Mouse (Mus musculus): ENCODE measurements around the gene Rab7. TPM values are rescaled to one million over a fixed set of nuclear protein-coding genes. Genes with fewer than 3 reads are reported as not detected.

The Rab7 gene
- polyA plus RNA-seq, 1 experiment from 2014 or later: 261 TPM

- Histone ChIP-seq H3K27me3 (ENCODE audit: insufficient read depth, low read length) (no peaks in the 10 kb centered on the region), H3K9ac (replicated peaks; ENCODE audit: low read length) (no peak overlapping the region), H3K4me2 (replicated peaks; ENCODE audit: low read depth, low read length) (no peak overlapping the region), H3K4me1 (ENCODE audit: insufficient read depth, low read length) (peaks cover 21% of the 10 kb centered on the region), H3K4me3 (ENCODE audit: low read length) (no peak overlapping the region), H3K9me3 (ENCODE audit: low read length) (no peaks in the 10 kb centered on the region), H3K27ac (ENCODE audit: low read length) (no peak overlapping the region), H3K36me3 (ENCODE audit: insufficient read depth, low read length) (peaks cover 13% of the 10 kb centered on the region)
- no peak for ATAC-seq (ENCODE audit: low FRiP score, low TSS enrichment)
- WGBS: 92% methylated on average over 4 of the region's 4 CpGs
These were observed 5.6 kb downstream of the Rab7 start for GRCm38 (mm10) chr6:88039426-88039825.

- H3K4me1 ChIP-seq (ENCODE audit: insufficient read depth, low read length): peaks cover 3% of the 10 kb centered on the region
- 77% methylated on average over 4 of the region's 4 CpGs for WGBS
- no peak overlapping the region for H3K4me3 ChIP-seq (ENCODE audit: low read length)
- no peaks in the 10 kb centered on the region for H3K27me3 ChIP-seq (ENCODE audit: insufficient read depth, low read length)
- ATAC-seq (ENCODE audit: low FRiP score, low TSS enrichment): no peak
- H3K27ac ChIP-seq (ENCODE audit: low read length): no peak overlapping the region
- H3K36me3 ChIP-seq (ENCODE audit: insufficient read depth, low read length): peaks cover 13% of the 10 kb centered on the region
- H3K9ac ChIP-seq (replicated peaks; ENCODE audit: low read length): no peak overlapping the region
- H3K4me2 ChIP-seq (replicated peaks; ENCODE audit: low read depth, low read length): no peak overlapping the region
- no peaks in the 10 kb centered on the region for H3K9me3 ChIP-seq (ENCODE audit: low read length)
These were observed 7.5 kb downstream of the Rab7 start for GRCm38 (mm10) chr6:88037471-88038045.

GRCm38 (mm10) chr6:88033504-88033903 is 11.6 kb downstream of the Rab7 start:
- WGBS: 89% methylated on average over 3 of the region's 3 CpGs
- no peaks in the 10 kb centered on the region for H3K9me3 ChIP-seq (ENCODE audit: low read length)
- H3K27me3 ChIP-seq (ENCODE audit: insufficient read depth, low read length): no peaks in the 10 kb centered on the region
- ATAC-seq (ENCODE audit: low FRiP score, low TSS enrichment): no peak
- H3K4me1 ChIP-seq (ENCODE audit: insufficient read depth, low read length): no peaks in the 10 kb centered on the region
- H3K36me3 ChIP-seq (ENCODE audit: insufficient read depth, low read length): peaks cover 10% of the 10 kb centered on the region
- no peak overlapping the region for H3K4me3 ChIP-seq (ENCODE audit: low read length)
- no peak overlapping the region for H3K27ac ChIP-seq (ENCODE audit: low read length)
- H3K9ac ChIP-seq (replicated peaks; ENCODE audit: low read length): no peak overlapping the region
- H3K4me2 ChIP-seq (replicated peaks; ENCODE audit: low read depth, low read length): no peak overlapping the region

GRCm38 (mm10) chr6:88030432-88030831 is 14.6 kb downstream of the Rab7 start:
- Histone ChIP-seq H3K27me3 (ENCODE audit: insufficient read depth, low read length) (no peaks in the 10 kb centered on the region), H3K4me2 (replicated peaks; ENCODE audit: low read depth, low read length) (no peak overlapping the region), H3K4me3 (ENCODE audit: low read length) (no peak overlapping the region), H3K4me1 (ENCODE audit: insufficient read depth, low read length) (no peaks in the 10 kb centered on the region), H3K36me3 (ENCODE audit: insufficient read depth, low read length) (peaks cover 4% of the 10 kb centered on the region; the same call in 1 of the 2 replicates), H3K9me3 (ENCODE audit: low read length) (no peaks in the 10 kb centered on the region), H3K9ac (replicated peaks; ENCODE audit: low read length) (no peak overlapping the region), H3K27ac (ENCODE audit: low read length) (no peak overlapping the region)
- no peak for ATAC-seq (ENCODE audit: low FRiP score, low TSS enrichment)
- 94% methylated on average over 2 of the region's 2 CpGs for WGBS

- H3K36me3 ChIP-seq (ENCODE audit: insufficient read depth, low read length): peaks cover 7% of the 10 kb centered on the region; the same call in 1 of the 2 replicates
- no peak overlapping the region for H3K4me2 ChIP-seq (replicated peaks; ENCODE audit: low read depth, low read length)
- H3K27ac ChIP-seq (ENCODE audit: low read length): no peak overlapping the region
- no peak overlapping the region for H3K4me3 ChIP-seq (ENCODE audit: low read length)
- no peak overlapping the region for H3K9ac ChIP-seq (replicated peaks; ENCODE audit: low read length)
- H3K27me3 ChIP-seq (ENCODE audit: insufficient read depth, low read length): no peaks in the 10 kb centered on the region
- no peaks in the 10 kb centered on the region for H3K4me1 ChIP-seq (ENCODE audit: insufficient read depth, low read length)
- no peak for ATAC-seq (ENCODE audit: low FRiP score, low TSS enrichment)
- no peaks in the 10 kb centered on the region for H3K9me3 ChIP-seq (ENCODE audit: low read length)
- WGBS: 72% methylated on average over 5 of the region's 5 CpGs
These were observed 17.7 kb downstream of the Rab7 start for GRCm38 (mm10) chr6:88027390-88027789.

- H3K9me3 ChIP-seq (ENCODE audit: low read length): no peaks in the 10 kb centered on the region
- H3K4me3 ChIP-seq (ENCODE audit: low read length): no peak overlapping the region
- H3K27me3 ChIP-seq (ENCODE audit: insufficient read depth, low read length): no peaks in the 10 kb centered on the region
- 94% methylated on average over 10 of the region's 10 CpGs for WGBS
- no peak overlapping the region for H3K9ac ChIP-seq (replicated peaks; ENCODE audit: low read length)
- 0 out of 2 replicates have a peak, but pooled peaks cover 3% of the 10 kb centered on the region for H3K36me3 ChIP-seq (ENCODE audit: insufficient read depth, low read length)
- H3K27ac ChIP-seq (ENCODE audit: low read length): no peak overlapping the region
- H3K4me2 ChIP-seq (replicated peaks; ENCODE audit: low read depth, low read length): no peak overlapping the region
- no peak for ATAC-seq (ENCODE audit: low FRiP score, low TSS enrichment)
- H3K4me1 ChIP-seq (ENCODE audit: insufficient read depth, low read length): no peaks in the 10 kb centered on the region
These were observed 21.7 kb downstream of the Rab7 start for GRCm38 (mm10) chr6:88023316-88023890.

GRCm38 (mm10) chr6:88019154-88019553 is 25.9 kb downstream of the Rab7 start:
- Histone ChIP-seq H3K27me3 (ENCODE audit: insufficient read depth, low read length) (no peaks in the 10 kb centered on the region), H3K9ac (replicated peaks; ENCODE audit: low read length) (no peak overlapping the region), H3K27ac (ENCODE audit: low read length) (no peak overlapping the region), H3K9me3 (ENCODE audit: low read length) (no peaks in the 10 kb centered on the region), H3K4me3 (ENCODE audit: low read length) (no peak overlapping the region), H3K4me2 (replicated peaks; ENCODE audit: low read depth, low read length) (no peak overlapping the region), H3K36me3 (ENCODE audit: insufficient read depth, low read length) (0 out of 2 replicates have a peak, but pooled peaks cover 3% of the 10 kb centered on the region), H3K4me1 (ENCODE audit: insufficient read depth, low read length) (no peaks in the 10 kb centered on the region)
- no peak for ATAC-seq (ENCODE audit: low FRiP score, low TSS enrichment)
- WGBS: 75% methylated on average over 2 of the region's 2 CpGs

- no peaks in the 10 kb centered on the region for H3K9me3 ChIP-seq (ENCODE audit: low read length)
- H3K4me1 ChIP-seq (ENCODE audit: insufficient read depth, low read length): no peaks in the 10 kb centered on the region
- no peak overlapping the region for H3K27ac ChIP-seq (ENCODE audit: low read length)
- 54% methylated on average over 4 of the region's 4 CpGs for WGBS
- no peak for ATAC-seq (ENCODE audit: low FRiP score, low TSS enrichment)
- H3K4me3 ChIP-seq (ENCODE audit: low read length): no peak overlapping the region
- H3K9ac ChIP-seq (replicated peaks; ENCODE audit: low read length): no peak overlapping the region
- H3K27me3 ChIP-seq (ENCODE audit: insufficient read depth, low read length): no peaks in the 10 kb centered on the region
- H3K4me2 ChIP-seq (replicated peaks; ENCODE audit: low read depth, low read length): no peak overlapping the region
- H3K36me3 ChIP-seq (ENCODE audit: insufficient read depth, low read length): no peaks in the 10 kb centered on the region
These were observed 27.2 kb downstream of the Rab7 start for GRCm38 (mm10) chr6:88017821-88018220.

GRCm38 (mm10) chr6:88015797-88016196 is 29.3 kb downstream of the Rab7 start:
- no peaks in the 10 kb centered on the region for H3K4me1 ChIP-seq (ENCODE audit: insufficient read depth, low read length)
- no peaks in the 10 kb centered on the region for H3K9me3 ChIP-seq (ENCODE audit: low read length)
- no peak overlapping the region for H3K27ac ChIP-seq (ENCODE audit: low read length)
- no peak overlapping the region for H3K4me2 ChIP-seq (replicated peaks; ENCODE audit: low read depth, low read length)
- no peak overlapping the region for H3K9ac ChIP-seq (replicated peaks; ENCODE audit: low read length)
- H3K4me3 ChIP-seq (ENCODE audit: low read length): no peak overlapping the region
- ATAC-seq (ENCODE audit: low FRiP score, low TSS enrichment): no peak
- WGBS: 70% methylated on average over 2 of the region's 2 CpGs
- H3K36me3 ChIP-seq (ENCODE audit: insufficient read depth, low read length): peaks cover 4% of the 10 kb centered on the region; the same call in 1 of the 2 replicates
- no peaks in the 10 kb centered on the region for H3K27me3 ChIP-seq (ENCODE audit: insufficient read depth, low read length)

GRCm38 (mm10) chr6:88013456-88013855 is 31.6 kb downstream of the Rab7 start:
- H3K27ac ChIP-seq (ENCODE audit: low read length): no peak overlapping the region
- no peaks in the 10 kb centered on the region for H3K27me3 ChIP-seq (ENCODE audit: insufficient read depth, low read length)
- H3K4me2 ChIP-seq (replicated peaks; ENCODE audit: low read depth, low read length): no peak overlapping the region
- no peaks in the 10 kb centered on the region for H3K4me1 ChIP-seq (ENCODE audit: insufficient read depth, low read length)
- no peak overlapping the region for H3K4me3 ChIP-seq (ENCODE audit: low read length)
- ATAC-seq (ENCODE audit: low FRiP score, low TSS enrichment): no peak
- 87% methylated on average over 4 of the region's 4 CpGs for WGBS
- H3K9me3 ChIP-seq (ENCODE audit: low read length): no peaks in the 10 kb centered on the region
- no peak overlapping the region for H3K9ac ChIP-seq (replicated peaks; ENCODE audit: low read length)
- H3K36me3 ChIP-seq (ENCODE audit: insufficient read depth, low read length): peaks cover 25% of the 10 kb centered on the region
